Mouse (Mus musculus) left cerebral cortex, adult 8-10 months (tissue): Measurements from ENCODE around the gene Hdac7. TPM values are rescaled to one million over a fixed set of nuclear protein-coding genes. Genes with fewer than 3 reads are reported as not detected.
"Not testable (repeated sequence)": the region's sequence is repeated elsewhere in the genome, so short reads cannot be mapped to it uniquely, and the experiment has no call there.

Experiments
- DNase-seq, 2 experiments: peaks; one replicate each; pipeline ENCODE4 v3.0.0; 2022; ENCODE audit warnings: low spot score in 2 of 2
- total RNA-seq, 4 experiments: library from RNA; stranded (reverse); gene quantifications; 2 replicates each; pipeline ENCODE4 v1.2.4; 2022

Hdac7 gene
- total RNA-seq = 10 to 100 TPM; 27.7 to 34.7 (median 32.9) TPM

DNA sequence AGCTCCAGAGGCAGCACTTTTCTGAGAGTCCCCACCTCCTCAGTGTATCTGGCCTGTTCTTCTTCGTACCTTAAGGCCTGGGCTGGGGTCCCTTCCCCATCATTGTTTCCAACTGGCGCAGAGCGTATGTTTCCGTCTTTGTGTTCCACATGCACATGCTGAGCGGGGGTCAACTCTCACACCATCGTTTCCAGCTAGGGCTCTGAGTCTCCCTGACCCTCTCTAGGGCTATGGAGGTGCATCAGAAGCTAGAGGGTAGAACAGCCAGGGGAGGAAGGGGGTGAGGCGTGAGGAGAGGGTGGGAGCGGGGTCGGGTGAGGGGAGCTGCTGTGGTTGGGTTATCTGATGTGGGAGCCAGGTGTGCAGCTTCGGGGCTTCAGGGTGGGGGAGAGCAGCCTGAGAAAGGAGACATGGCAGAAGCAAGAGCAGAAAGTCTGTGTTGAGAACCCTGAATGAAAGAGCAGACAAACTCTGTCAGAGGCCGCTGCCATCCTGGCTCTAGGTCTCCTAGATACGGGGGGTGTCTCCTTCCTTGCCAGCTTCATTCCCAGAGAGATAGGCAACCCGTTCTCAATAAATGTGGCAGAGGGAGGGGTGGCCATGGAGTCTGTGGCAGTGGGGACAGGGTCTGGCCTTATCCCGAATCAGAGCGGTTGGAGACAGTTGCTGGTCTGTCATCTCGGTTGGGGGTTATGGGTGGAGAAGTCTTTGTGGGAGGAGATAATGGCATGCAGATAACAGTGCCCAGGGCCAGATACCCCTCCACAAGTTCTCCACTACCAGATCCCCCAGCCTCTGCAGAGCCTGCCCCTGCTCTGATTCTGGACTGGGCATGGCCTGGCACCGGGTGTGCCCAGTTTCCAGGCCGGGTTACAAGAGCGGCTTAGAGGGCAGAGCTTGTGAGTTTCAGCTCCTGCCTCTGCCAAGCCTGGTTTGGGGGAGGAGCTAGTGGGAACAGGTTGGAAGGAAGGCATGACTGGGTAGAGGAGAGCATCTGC, at the start of gene Hdac7:
Gene Hdac7 (minus strand): TSS at position 466 of the 998 bp plus-strand sequence.
- no peak for DNase-seq

DNA sequence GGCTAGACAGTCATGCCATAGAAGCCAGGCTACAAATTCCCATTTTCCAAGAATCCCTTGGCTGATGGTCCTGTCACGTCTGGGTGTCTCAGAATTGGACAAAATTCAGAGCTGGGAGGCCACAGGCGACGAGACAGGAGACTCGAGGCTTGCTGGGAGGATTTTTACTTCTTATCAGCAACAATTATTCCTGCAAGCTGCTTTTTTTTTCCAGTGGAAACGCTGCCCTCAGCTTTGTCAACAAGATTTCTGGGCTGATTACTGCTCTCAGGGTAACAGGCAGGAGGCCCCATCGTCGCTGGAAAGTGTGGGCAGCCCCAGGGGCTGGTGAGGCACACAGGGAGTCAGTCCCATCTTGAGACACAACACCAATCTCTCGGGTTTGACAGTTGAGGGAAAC, 48.2 kb upstream of the Hdac7 start:
- DNase-seq = no peak

DNA sequence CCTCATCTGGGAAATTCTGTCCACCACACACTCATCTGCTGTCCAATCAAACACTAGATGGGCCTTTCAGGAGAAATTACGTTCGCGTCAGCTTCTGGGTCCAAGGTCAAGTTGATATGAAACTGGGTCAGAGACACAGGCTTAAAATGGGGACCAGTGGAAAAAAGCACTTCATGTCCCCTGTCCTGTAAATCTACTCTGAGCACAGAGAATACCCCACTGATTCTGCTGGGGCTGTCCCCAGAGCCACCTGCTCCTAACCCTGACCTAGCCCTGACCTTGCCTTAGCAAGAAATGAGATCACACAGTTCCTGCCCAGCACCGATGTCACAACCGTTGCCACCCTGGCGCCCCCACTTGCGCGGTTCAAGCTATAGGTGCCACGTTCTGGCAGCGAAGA, 46.1 kb upstream of the Hdac7 start:
- no peak for DNase-seq

DNA sequence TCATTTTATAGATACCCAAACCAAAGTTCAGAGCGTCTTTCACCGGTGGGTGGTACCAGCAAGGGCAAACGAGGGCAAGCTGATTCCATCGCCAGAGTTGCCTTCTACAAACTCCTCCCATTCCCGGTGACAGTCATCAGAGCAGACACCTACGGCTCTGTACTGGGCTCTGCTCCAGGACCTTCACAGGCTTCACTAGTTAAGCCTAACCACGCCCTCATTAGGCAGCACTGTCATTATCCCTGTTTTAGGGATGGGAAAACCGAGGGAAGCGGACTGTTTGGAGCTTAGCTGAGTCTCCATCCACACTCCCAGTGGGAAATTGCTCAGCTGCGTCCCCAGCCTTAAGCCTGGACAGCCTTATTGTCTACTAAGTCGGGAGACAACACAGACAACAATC, 45.7 kb upstream of the Hdac7 start:
- DNase-seq = peak in 1 of 2 experiments; percentile 20

- DNase-seq = no peak
These were observed 43.3 kb upstream of the Hdac7 start for GRCm38 (mm10) chr15:97887541-97888016.

- no peak for DNase-seq
These were observed 37.1 kb upstream of the Hdac7 start for GRCm38 (mm10) chr15:97881423-97881822.

- DNase-seq = no peak
These were observed 36.1 kb upstream of the Hdac7 start for GRCm38 (mm10) chr15:97880441-97880840.

GRCm38 (mm10) chr15:97878696-97879328, 34.5 kb upstream of the Hdac7 start:
- no peak for DNase-seq

- no peak for DNase-seq
These were observed 31.5 kb upstream of the Hdac7 start for GRCm38 (mm10) chr15:97875784-97876183.

GRCm38 (mm10) chr15:97873717-97874116, 29.4 kb upstream of the Hdac7 start:
- DNase-seq = no peak

DNA sequence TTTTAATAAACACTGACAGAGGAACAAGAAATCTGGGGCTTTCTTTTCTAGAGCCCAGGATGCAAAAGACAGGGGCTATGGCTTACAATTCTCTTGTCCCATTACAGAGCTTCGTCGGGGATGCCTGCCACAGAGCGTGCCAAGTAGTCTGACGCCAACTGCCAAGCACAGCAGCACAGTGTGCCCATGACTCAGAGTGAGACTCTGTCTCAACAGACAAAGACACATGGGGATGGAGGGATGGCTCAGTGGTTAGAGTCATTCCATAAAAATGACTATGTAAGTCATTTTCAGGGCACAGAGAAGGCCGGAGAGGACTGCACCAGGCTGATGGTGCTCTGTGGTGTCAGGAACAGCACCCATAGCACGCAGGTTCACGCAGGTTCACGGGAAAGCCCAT, 27.9 kb upstream of the Hdac7 start:
- DNase-seq = no peak

DNA sequence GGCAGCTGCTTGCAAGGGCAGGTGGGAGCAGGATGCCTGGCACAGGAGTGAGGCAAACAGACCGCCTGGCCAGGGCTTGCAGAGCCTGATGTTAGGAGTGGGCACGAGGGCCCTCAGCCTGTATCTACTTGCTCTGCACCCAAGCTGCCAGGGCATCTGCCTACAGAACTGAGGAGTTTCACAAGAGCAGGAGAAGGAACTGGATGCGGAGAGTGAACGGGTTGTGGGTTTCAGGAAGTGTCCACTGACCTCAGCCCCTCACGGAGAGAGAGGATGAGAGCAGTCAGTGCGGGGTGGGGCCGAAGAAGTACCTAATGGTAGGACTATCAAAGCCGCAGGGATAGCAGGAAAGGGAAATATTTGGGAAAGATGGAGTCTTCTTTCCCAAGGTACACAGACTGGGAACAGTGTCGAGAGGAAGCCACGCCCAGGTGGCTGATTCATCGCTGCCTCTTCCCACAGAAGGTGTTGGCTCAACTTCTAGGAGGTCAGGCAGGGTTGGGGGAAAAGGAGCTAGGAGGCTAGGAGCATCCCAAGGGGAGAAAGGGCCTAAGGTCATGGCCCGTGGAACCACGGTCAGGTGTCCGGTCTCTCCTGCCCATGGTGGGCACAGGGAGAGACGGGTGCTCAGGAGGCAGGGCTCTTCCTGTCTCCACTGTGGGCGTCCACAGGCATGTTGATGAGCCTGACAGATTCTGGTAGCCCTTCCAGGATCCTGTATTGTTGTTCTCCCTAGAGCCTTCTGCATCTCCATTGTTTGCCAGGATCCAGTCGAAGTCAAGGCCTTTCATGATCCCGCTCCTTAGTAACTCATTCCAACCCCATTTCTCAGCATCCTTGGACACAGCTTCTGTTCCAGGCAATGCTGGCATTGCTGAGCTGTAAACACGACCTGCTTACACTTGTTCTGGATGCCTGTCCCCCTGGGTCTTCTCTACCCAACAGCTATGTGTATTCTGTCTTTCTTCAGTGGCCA, 27.0 kb upstream of the Hdac7 start:
- DNase-seq = no peak

DNA sequence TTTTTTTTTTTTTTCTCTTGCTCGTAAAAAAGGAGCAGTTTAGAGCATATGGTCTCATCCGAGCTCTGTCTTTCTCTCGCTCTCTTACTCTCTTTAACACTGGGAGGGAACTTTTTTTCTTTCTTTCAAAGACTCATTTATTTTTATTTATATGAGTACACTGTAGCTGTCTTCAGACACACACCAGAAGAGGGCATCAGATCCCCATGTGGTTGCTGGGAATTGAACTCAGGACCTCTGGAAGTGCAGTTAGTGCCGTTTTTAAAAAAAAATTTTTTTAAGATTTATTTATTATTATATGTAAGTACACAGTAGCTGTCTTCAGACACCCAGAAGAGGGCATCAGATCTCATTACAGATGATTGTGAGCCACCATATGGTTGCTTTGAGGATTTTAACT, 25.8 kb upstream of the Hdac7 start:
- not testable (repeated sequence) for DNase-seq

- no peak for DNase-seq
These were observed 24.7 kb upstream of the Hdac7 start for GRCm38 (mm10) chr15:97868985-97869384.

GRCm38 (mm10) chr15:97865988-97866387, 21.7 kb upstream of the Hdac7 start:
- DNase-seq = no peak

DNA sequence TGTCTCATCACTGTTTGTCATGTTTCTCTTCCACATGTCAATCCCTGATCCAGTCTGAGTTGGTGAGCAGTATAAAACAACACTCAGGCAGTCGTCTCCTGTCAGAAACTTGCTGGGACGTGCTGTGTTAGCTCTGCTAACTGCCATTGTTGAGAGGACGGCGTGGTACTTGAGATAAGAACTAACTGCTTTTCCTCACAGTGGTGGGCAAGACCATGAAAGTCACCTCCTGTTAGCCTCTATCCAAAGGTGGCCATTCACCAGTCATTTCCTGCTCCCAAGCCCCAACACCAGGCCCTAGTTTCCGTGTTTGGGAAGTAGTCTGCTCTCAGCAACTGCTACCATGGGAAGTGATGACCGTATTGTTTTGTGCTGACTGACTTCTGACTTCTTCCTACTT, 20.9 kb upstream of the Hdac7 start:
- DNase-seq = no peak

- no peak for DNase-seq
These were observed 20.2 kb upstream of the Hdac7 start for GRCm38 (mm10) chr15:97864361-97865045.

- peak; percentile 37 to 85 for DNase-seq
These were observed 19.2 kb upstream of the Hdac7 start for GRCm38 (mm10) chr15:97863494-97863881.

GRCm38 (mm10) chr15:97862881-97863493, 18.7 kb upstream of the Hdac7 start:
- no peak for DNase-seq

- DNase-seq = no peak
These were observed 16.1 kb upstream of the Hdac7 start for GRCm38 (mm10) chr15:97860353-97860752.
